Mouse (Mus musculus) megakaryocyte-erythroid progenitor cell, adult 5 weeks (primary cell): Measurements from ENCODE around the gene Olfr772. TPM values are rescaled to one million over a fixed set of nuclear protein-coding genes. Genes with fewer than 3 reads are reported as not detected.

ENCODE experiments used
- polyA plus RNA-seq: library from polyadenylated mRNA; stranded (reverse); fragments of >175 nt; gene quantifications from 2 replicates; pipeline ENCODE4 v1.2.3, GENCODE M21; 2012

The Olfr772 gene
- polyA plus RNA-seq, result not detected in 2 replicates

GRCm38 (mm10) chr10:129177821-129178220 lies at the start of gene Olfr772:
TSS of gene Olfr772 (minus strand) at chr10:129177921.

GRCm38 (mm10) chr10:129187319-129187718 lies 9.6 kb upstream of the Olfr772 start, which contains the start of gene Olfr773:
TSS of gene Olfr773 (minus strand) at chr10:129187419.

GRCm38 (mm10) chr10:129164651-129165050 lies 13.1 kb downstream of the Olfr772 start, which contains the start of gene Olfr771:
TSS of gene Olfr771 (minus strand) at chr10:129164751.

GRCm38 (mm10) chr10:129138898-129139297 lies 38.8 kb downstream of the Olfr772 start, which contains the start of gene Olfr770:
TSS of gene Olfr770 (minus strand) at chr10:129138998.

Other genes starting within 250 kb of the Olfr772 start
- 0.04 and 0.10 TPM in 2 replicates for gene Itga7, start 244.1 kb downstream of the Olfr772 start, polyA plus RNA-seq
- not detected in 2 replicates for gene Mettl7b, start 216.9 kb downstream of the Olfr772 start, polyA plus RNA-seq
- not detected in 2 replicates for gene Olfr9, start 188.5 kb downstream of the Olfr772 start, polyA plus RNA-seq
- gene Olfr763, start 167.1 kb downstream of the Olfr772 start, polyA plus RNA-seq, result not detected in 2 replicates
- not detected in 2 replicates for gene Olfr764-ps1, start 138.0 kb downstream of the Olfr772 start, polyA plus RNA-seq
- not detected in 2 replicates for gene Olfr765, start 127.9 kb downstream of the Olfr772 start, polyA plus RNA-seq
- not detected in 2 replicates for gene Olfr766-ps1, start 108.9 kb downstream of the Olfr772 start, polyA plus RNA-seq
- gene Olfr767, start 95.0 kb downstream of the Olfr772 start, polyA plus RNA-seq, result not detected in 2 replicates
- 0.02 TPM in 1 of 2 replicates, not detected in the other for gene Olfr768, start 78.5 kb downstream of the Olfr772 start, polyA plus RNA-seq
- not detected in 2 replicates for gene Olfr769, start 60.1 kb downstream of the Olfr772 start, polyA plus RNA-seq
- gene Olfr770, start 38.9 kb downstream of the Olfr772 start, polyA plus RNA-seq, result not detected in 2 replicates
- not detected in 2 replicates for gene Olfr771, start 13.2 kb downstream of the Olfr772 start, polyA plus RNA-seq
- gene Olfr773, start 9.5 kb upstream of the Olfr772 start, polyA plus RNA-seq, result not detected in 2 replicates
- gene Olfr774, start 58.3 kb upstream of the Olfr772 start, polyA plus RNA-seq, result not detected in 2 replicates
- not detected in 2 replicates for gene Olfr775, start 70.5 kb upstream of the Olfr772 start, polyA plus RNA-seq
- not detected in 2 replicates for gene Olfr776, start 81.2 kb upstream of the Olfr772 start, polyA plus RNA-seq
- gene Olfr777, start 93.6 kb upstream of the Olfr772 start, polyA plus RNA-seq, result not detected in 2 replicates
- not detected in 2 replicates for gene Olfr780, start 140.2 kb upstream of the Olfr772 start, polyA plus RNA-seq
- gene Olfr781, start 150.9 kb upstream of the Olfr772 start, polyA plus RNA-seq, result not detected in 2 replicates
- gene Olfr782, start 170.9 kb upstream of the Olfr772 start, polyA plus RNA-seq, result 0.04 TPM in 1 of 2 replicates, not detected in the other
- not detected in 2 replicates for gene Olfr784, start 206.2 kb upstream of the Olfr772 start, polyA plus RNA-seq
- not detected in 2 replicates for gene Olfr785, start 227.5 kb upstream of the Olfr772 start, polyA plus RNA-seq
- gene Olfr786, start 249.4 kb upstream of the Olfr772 start, polyA plus RNA-seq, result not detected in 2 replicates